Mouse (Mus musculus) layer of hippocampus, adult 18-20 months (tissue): ENCODE data around the gene Olfr282. TPM values are rescaled to one million over a fixed set of nuclear protein-coding genes. Genes with fewer than 3 reads are reported as not detected.
"Not testable (repeated sequence)": the region's sequence is repeated elsewhere in the genome, so short reads cannot be mapped to it uniquely, and the experiment has no call there.

ENCODE experiments used
- DNase-seq, 2 experiments: peaks; one replicate each; pipeline ENCODE4 v3.0.0; 2022; ENCODE audit warnings: low spot score in 2 of 2
- long read RNA-seq: library from polyadenylated mRNA; stranded (forward); transcript quantifications from one replicate; pipeline ENCODE4 v2.0.0, GENCODE M21; 2021
- total RNA-seq, 2 experiments: library from RNA; stranded (reverse); gene quantifications; 2 replicates each; pipeline ENCODE4 v1.2.3; 2021

Gene Olfr282
- total RNA-seq: not detected
- long read RNA-seq: 0 reads

DNA sequence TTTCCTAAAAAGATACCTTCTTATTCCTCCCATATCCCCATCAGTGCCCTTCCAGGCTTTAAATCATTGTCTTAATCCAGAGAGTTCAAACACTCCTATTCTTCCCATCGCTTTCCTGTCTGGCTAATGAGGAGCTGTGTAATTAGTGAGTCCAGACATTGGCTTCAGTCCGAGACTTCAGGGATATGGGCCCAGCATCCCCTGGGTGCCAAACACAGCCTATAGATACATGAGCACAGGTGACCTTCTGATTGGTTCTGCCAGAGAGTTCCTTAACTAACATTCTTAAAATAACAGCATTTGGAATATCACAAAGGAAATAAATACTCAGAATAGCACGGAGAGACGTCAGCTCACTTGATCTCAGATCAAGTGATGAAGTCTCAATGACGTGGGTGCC lies at the start of gene Olfr282:
TSS of gene Olfr282 (plus strand) at position 301 of the 400 bp plus-strand sequence.
- not testable (repeated sequence) for DNase-seq

DNA sequence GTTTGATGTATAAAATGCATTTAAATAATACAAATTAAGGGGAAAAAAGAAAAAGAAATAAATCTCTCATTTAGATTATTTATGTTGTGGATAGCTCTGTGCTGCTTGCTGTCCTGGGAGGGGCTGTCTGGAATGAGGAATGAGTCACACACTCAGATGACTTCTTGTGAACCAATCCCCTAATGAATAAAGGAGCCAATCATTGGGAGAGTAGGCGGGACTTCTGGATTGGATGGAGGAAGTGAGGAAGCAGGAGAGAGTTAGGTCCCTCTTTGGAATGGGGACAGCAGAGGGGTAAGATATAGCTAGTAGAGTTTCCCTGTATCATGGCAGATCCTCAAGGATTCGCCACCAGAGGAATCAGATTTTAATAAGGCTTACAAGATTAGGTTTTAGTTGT lies 43.4 kb upstream of the Olfr282 start:
- DNase-seq: no peak

GRCm38 (mm10) chr15:98389796-98390195 lies 41.2 kb upstream of the Olfr282 start:
- peak; percentile 48 to 53 for DNase-seq

DNA sequence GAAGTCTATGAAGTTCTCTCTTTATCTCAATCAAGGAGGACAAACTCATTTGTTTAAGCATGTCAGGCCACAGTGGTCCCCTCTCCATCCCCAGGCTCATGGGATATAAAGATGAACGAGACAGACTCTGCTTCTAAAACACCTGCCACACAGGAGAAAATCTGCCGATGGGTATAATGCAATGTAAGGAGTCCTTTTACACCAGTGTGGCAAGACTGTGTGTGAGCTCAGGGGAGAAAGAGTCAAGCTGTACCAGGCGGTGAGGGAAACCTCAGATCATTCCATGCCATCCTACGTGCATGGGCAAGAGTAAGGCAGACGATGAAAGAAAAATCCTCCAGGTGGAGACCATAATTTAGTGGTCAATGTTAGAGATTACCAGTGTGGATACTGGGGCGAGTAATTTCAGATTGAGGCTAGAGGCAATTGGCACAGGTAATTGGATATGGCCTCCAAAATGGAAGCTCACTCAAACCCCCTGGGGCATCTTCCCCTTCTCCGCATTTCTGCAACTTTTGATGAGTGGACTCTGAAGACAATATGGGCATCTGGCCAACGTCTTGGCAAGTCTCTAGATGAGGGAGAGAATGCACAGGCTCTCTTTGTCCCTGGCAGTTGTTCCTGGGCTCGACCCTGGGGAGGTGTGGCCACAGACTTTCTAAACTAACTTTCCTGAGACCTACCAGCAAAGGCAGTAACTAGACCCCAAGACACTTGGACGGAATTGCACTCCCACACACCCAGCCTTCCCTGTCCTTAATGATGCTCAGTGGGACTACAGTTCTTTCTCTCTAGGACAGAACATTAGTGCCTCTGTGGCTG lies 39.7 kb upstream of the Olfr282 start:
- DNase-seq: no peak

GRCm38 (mm10) chr15:98391903-98392187 lies 39.2 kb upstream of the Olfr282 start:
- no peak for DNase-seq

- DNase-seq: no peak
Measured at GRCm38 (mm10) chr15:98397136-98397535, 33.9 kb upstream of the Olfr282 start.

- no peak for DNase-seq
Measured at GRCm38 (mm10) chr15:98402356-98402755, 28.7 kb upstream of the Olfr282 start.

- peak in 1 of 2 experiments; percentile 22 for DNase-seq
Measured at GRCm38 (mm10) chr15:98408406-98409060, 22.5 kb upstream of the Olfr282 start.

GRCm38 (mm10) chr15:98409635-98410034 lies 21.4 kb upstream of the Olfr282 start:
- no peak for DNase-seq

DNA sequence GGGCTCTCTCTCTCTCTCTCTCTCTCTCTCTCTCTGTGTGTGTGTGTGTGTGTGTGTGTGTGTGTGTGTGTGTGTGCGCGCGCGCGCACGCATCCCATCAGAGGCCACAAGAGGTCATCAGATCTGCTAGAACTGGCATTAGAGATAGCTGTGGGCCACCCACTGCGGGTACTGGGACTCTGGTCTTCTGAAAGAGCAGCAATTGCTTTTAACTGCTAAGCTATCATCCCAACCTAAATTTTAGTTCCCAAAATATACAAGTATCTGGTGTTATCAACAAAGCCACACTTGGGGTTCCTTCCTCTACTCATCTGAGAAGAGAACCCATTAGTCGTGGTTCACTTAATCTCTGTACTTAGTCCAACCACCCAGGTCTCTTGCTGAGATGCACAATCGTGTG lies 20.8 kb upstream of the Olfr282 start:
- DNase-seq: no peak

- DNase-seq: no peak
Measured at GRCm38 (mm10) chr15:98415996-98416395, 15.0 kb upstream of the Olfr282 start.

DNA sequence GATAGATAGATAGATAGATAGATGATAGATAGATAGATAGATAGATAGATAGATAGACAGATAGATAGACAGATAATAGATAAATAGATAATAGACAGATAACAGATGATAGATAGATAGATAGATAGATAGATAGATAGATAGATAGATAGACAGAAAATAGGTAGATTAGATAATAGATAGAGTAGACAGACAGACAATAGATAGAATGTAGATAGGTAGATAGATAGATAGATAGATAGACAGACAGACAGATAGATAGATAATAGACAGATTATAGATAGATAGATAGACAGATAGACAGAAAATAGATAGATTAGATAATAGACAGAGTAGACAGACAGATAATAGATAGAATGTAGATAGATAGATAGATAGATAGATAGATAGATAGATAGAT lies 14.2 kb upstream of the Olfr282 start:
- not testable (repeated sequence) for DNase-seq

DNA sequence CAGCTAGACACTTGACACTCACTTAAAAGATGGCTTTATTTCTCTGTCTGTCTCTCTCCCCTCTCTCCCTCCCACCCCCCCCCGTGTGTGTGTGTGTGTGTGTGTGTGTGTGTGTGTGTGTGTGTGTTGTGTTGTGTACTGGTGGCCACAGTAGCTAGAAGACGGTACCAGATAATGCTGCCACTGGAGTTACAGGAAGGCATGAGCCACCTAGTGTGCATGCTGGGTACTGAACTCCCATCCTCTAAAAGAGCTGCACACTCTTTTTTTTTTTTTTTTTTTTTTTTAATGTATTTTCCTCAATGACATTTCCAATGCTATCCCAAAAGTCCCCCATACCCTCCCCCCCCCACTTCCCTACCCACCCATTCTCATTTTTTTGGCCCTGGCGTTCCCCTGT lies 13.7 kb upstream of the Olfr282 start:
- not testable (repeated sequence) for DNase-seq

DNA sequence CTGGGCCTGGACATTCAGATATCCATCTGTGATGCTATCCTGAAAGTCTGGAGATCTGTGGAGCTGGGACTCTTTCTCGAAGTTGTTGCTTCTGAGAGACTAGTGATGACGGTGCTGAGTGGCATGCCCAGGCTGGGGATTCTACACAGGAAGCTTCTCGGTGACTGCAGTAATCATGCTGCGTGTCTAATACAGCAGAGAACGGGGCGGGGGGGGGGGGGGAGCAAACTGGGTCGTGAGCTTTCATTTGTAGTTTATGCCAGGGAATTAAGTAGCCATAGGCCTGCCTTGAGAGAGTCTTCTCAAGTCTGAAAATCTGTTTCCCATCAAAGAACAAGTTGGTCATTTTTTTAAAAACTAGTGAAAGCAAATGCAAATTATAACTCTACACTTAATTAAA lies 12.9 kb upstream of the Olfr282 start:
- DNase-seq: no peak

GRCm38 (mm10) chr15:98420897-98421296 lies 10.1 kb upstream of the Olfr282 start:
- DNase-seq: no peak

GRCm38 (mm10) chr15:98424326-98424725 lies 6.7 kb upstream of the Olfr282 start:
- no peak for DNase-seq

DNA sequence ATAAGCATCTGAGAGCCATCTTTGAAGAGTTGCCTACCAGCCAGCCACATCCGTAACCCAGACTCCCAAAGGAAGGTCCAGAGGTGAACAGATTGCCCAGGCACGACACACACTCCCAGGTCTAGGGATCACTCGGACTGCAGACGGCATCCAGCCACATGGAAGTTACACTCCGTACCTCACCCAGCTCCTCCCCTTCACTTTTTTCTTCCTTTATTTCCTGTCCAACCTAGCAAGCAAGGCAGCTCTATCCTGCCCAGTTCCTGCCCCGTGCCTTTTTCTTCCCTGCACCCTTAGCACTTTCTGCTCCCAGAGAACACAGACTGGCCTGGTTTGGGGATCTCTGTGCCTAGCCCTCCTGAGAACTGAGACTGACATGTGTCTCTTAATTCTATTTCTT lies 6.3 kb upstream of the Olfr282 start:
- DNase-seq: no peak

GRCm38 (mm10) chr15:98425188-98425587 lies 5.8 kb upstream of the Olfr282 start:
- no peak for DNase-seq

GRCm38 (mm10) chr15:98444561-98444960 lies 13.5 kb downstream of the Olfr282 start:
- DNase-seq: no peak

DNA sequence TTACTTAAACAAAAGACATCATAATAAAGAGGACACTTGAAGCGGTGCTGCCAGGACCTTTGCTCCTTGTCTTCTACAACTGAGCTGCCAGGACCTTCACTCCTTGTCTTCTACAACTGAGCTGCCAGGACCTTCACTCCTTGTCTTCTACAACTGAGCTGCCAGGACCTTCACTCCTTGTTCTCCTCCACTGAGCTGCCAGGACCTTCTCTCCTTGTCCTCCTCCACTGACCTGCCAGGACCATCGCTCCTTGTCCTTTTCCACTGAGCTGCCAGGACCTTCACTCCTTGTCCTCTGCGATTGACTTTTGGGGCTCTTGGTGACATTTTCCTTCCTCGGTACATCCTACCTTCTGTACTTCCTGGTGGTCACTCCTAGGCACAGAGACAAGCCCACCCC lies 17.5 kb downstream of the Olfr282 start:
- peak in 1 of 2 experiments; percentile 2 for DNase-seq

DNA sequence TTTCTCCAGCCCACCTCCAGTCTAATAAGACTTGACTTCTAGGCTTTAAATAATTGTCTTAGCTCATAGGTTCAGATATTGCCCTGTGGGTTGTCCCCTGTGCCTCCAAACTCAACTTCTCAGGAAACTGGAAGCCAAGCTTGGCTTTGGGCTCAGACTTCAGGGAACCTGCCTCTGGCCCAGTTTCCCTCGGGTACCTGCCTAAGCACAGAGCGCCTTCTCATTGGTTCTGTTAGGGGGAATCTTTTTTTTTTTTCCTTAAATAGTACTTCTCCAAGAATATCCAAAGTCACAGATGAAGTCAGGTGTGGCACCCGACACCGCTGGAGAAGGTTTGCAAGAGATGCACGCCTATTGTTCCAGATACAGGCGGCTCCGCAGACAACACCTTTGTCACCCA lies 21.3 kb downstream of the Olfr282 start, which contains the start of gene Olfr281:
TSS of gene Olfr281 (plus strand) at position 301 of the 400 bp plus-strand sequence.
- DNase-seq: no peak

DNA sequence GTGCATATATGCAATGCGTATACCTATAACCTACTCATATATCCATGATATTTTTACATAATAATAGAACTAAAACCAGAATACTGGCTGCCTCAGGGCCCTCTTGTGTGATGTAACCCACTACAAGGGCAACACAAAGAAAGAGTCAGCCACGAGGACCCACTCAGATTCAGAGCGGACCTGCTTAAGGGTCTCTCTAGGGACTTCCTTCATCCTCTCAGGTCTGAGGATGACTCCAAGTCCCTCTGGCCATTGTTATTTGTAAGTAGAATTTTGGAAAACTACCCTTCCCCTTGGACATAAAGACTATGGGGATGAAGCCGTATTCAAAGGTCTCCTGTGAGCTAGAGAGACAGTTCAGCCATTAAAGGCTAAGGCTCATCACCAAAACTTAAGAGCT lies 38.6 kb downstream of the Olfr282 start, which contains the start of gene OR5BS1P:
TSS of gene OR5BS1P (plus strand) at position 301 of the 400 bp plus-strand sequence.
- DNase-seq: no peak

- no peak for DNase-seq
Measured at GRCm38 (mm10) chr15:98471539-98471938, 40.5 kb downstream of the Olfr282 start.
